Mouse (Mus musculus): ENCODE results near the gene Capn8. TPM values are rescaled to one million over a fixed set of nuclear protein-coding genes. Genes with fewer than 3 reads are reported as not detected.

Capn8 gene
- polyA plus RNA-seq, 1 experiment from 2014 or later = 1.1 TPM

DNA sequence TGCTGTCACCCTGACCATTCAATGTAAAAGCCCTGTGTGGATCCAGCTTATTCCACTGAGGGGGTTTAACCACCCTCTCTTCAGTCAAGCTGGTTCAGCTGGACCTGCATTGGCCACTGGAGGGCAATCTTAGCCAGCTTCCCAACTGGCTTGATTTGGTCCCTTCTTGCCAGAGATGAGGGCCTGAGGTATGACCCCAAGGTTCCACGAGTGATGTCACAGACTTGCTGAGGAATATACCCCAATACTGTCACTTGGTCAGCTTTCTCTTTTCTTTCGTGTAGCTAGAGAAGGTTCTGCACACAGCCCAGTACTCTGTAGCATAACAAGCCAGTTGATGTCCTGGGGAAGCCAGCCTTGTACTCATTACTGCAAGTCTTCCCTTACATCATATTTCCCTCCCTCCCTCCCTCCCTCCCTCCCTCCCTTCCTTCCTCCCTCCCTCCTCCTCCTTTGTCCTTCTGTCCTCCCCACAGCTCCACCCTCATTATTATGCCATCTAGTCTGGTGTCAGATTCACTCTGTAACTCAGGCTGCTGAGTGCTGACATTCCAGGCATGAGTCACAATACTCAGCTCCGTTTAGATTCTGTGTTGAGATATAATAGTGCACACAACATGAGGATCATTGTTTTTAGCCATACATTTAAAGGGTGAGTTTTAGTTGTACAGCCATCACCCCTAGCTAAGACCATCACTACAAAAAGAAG is 4.3 kb upstream of the Capn8 start:
- H3K36me3 ChIP-seq (ENCODE audit: control insufficient read depth, insufficient read depth, low read length) = no peaks in the 10 kb centered on the region
- H3K4me1 ChIP-seq (ENCODE audit: control insufficient read depth, insufficient read depth, low read length) = peaks cover 5% of the 10 kb centered on the region; the same call in 1 of the 2 replicates
- WGBS = 22% methylated on average over 3 of the region's 3 CpGs
- no peak overlapping the region for H3K4me3 ChIP-seq (ENCODE audit: low read depth, low read length)
- H3K27me3 ChIP-seq (ENCODE audit: control insufficient read depth, insufficient read depth, low read length) = no peaks in the 10 kb centered on the region
- no peak overlapping the region for H3K9ac ChIP-seq (replicated peaks; ENCODE audit: low read depth, low read length)
- H3K27ac ChIP-seq (ENCODE audit: low read length) = no peak overlapping the region
- no peaks in the 10 kb centered on the region for H3K9me3 ChIP-seq (ENCODE audit: control insufficient read depth, low read depth, low read length)
- peak; percentile 34; the same call in 1 of the 2 replicates for ATAC-seq (ENCODE audit: insufficient number of reproducible peaks, insufficient read depth, low FRiP score, low read depth)
- no peak overlapping the region for H3K4me2 ChIP-seq (replicated peaks; ENCODE audit: low read depth, low read length)

- Histone ChIP-seq H3K4me2 (replicated peaks; ENCODE audit: low read depth, low read length) (peak overlapping the region; percentile 16), H3K4me1 (ENCODE audit: control insufficient read depth, insufficient read depth, low read length) (peaks cover 5% of the 10 kb centered on the region; the same call in 1 of the 2 replicates), H3K27me3 (ENCODE audit: control insufficient read depth, insufficient read depth, low read length) (no peaks in the 10 kb centered on the region), H3K36me3 (ENCODE audit: control insufficient read depth, insufficient read depth, low read length) (no peaks in the 10 kb centered on the region), H3K9ac (replicated peaks; ENCODE audit: low read depth, low read length) (no peak overlapping the region), H3K4me3 (ENCODE audit: low read depth, low read length) (no peak overlapping the region), H3K27ac (ENCODE audit: low read length) (0 out of 2 replicates have a peak overlapping the region, but pooled peaks have one; percentile 39), H3K9me3 (ENCODE audit: control insufficient read depth, low read depth, low read length) (no peaks in the 10 kb centered on the region)
- WGBS = 66% methylated on average over 11 of the region's 11 CpGs
- ATAC-seq (ENCODE audit: insufficient number of reproducible peaks, insufficient read depth, low FRiP score, low read depth) = no peak
Measured at GRCm38 (mm10) chr1:182561945-182562514, 2.8 kb upstream of the Capn8 start.

DNA sequence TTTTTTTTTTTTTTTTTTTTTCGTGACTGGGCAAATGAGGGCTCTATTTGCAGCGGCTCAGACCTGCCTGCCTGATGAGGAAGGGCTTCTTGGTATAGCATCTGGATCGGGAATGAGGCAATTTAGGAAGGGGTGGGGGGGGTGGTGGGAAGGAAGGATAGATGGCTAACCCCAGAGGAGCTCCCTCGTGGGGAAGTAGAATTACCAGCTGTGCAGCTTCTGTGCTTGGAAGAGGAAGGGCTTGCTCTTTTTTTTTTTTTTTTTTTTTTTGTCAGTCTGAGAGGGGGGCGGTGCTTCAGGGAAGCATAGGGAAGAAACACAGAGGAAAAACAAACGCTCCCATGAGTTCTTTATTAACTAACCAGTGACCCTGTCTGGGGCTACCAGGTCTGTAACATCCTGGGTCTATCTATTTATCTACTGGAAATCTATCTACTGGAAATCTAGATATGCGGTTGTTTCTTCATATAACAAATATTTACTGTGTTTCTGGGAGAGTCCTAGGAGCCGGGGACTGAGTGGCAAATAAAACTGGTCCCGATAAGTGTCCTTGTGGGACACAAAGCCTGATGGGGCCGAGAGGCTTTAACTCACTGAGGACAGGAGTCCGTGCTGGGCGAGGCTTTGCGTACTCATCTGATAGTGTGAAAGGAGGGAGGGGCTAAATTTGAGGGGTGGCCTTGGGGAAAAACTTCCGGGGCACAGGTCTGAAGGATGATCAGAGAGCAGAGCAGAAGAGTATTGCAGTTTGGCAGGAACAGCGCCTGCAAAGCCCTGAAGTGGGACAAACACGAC is 2.0 kb upstream of the Capn8 start:
- peaks cover 5% of the 10 kb centered on the region; the same call in 1 of the 2 replicates for H3K4me1 ChIP-seq (ENCODE audit: control insufficient read depth, insufficient read depth, low read length)
- H3K4me2 ChIP-seq (replicated peaks; ENCODE audit: low read depth, low read length) = peak overlapping the region; percentile 16
- H3K4me3 ChIP-seq (ENCODE audit: low read depth, low read length) = no peak overlapping the region
- H3K9me3 ChIP-seq (ENCODE audit: control insufficient read depth, low read depth, low read length) = no peaks in the 10 kb centered on the region
- H3K27ac ChIP-seq (ENCODE audit: low read length) = no peak overlapping the region
- WGBS = 36% methylated on average over 16 of the region's 16 CpGs
- H3K27me3 ChIP-seq (ENCODE audit: control insufficient read depth, insufficient read depth, low read length) = no peaks in the 10 kb centered on the region
- 0 out of 2 replicates have a peak, but pooled peaks have one; percentile 17 for ATAC-seq (ENCODE audit: insufficient number of reproducible peaks, insufficient read depth, low FRiP score, low read depth)
- H3K36me3 ChIP-seq (ENCODE audit: control insufficient read depth, insufficient read depth, low read length) = no peaks in the 10 kb centered on the region
- H3K9ac ChIP-seq (replicated peaks; ENCODE audit: low read depth, low read length) = no peak overlapping the region

GRCm38 (mm10) chr1:182565351-182565835 is 586 bp downstream of the Capn8 start:
- no peak overlapping the region for H3K27ac ChIP-seq (ENCODE audit: low read length)
- WGBS = 87% methylated on average over 6 of the region's 6 CpGs

DNA sequence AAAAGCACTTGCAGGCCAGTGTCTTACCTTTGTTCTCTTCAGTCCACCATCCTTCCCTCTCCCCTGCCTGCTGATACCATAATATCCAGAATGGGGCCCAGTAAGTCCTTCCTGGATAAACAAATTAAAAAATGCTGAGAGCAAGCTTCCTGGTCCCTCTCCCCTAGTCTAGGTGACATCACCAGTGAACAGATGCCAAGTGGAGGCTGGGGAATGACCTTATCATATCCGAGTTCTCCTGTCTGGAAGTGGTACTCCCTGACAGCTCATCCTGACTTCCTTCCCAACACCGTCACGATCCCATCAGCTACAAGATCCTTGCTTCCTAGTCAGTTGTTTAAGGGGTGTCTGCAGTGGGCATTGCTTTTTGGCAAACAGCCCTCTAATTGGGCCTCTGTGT is 6.3 kb downstream of the Capn8 start:
- ATAC-seq (ENCODE audit: insufficient number of reproducible peaks, insufficient read depth, low FRiP score, low read depth) = no peak
- Histone ChIP-seq H3K4me2 (replicated peaks; ENCODE audit: low read depth, low read length) (no peak overlapping the region), H3K9ac (replicated peaks; ENCODE audit: low read depth, low read length) (no peak overlapping the region), H3K36me3 (ENCODE audit: control insufficient read depth, insufficient read depth, low read length) (no peaks in the 10 kb centered on the region), H3K4me3 (ENCODE audit: low read depth, low read length) (no peak overlapping the region), H3K9me3 (ENCODE audit: control insufficient read depth, low read depth, low read length) (no peaks in the 10 kb centered on the region), H3K4me1 (ENCODE audit: control insufficient read depth, insufficient read depth, low read length) (peaks cover 5% of the 10 kb centered on the region; the same call in 1 of the 2 replicates), H3K27me3 (ENCODE audit: control insufficient read depth, insufficient read depth, low read length) (no peaks in the 10 kb centered on the region), H3K27ac (ENCODE audit: low read length) (no peak overlapping the region)
- WGBS = 67% methylated on average over 3 of the region's 3 CpGs

More at GRCm38 (mm10) chr1:182565351-182565835, 586 bp downstream of the Capn8 start:
- ATAC-seq (ENCODE audit: insufficient number of reproducible peaks, insufficient read depth, low FRiP score, low read depth) = no peak
- Histone ChIP-seq H3K9me3 (ENCODE audit: control insufficient read depth, low read depth, low read length) (no peaks in the 10 kb centered on the region), H3K27me3 (ENCODE audit: control insufficient read depth, insufficient read depth, low read length) (no peaks in the 10 kb centered on the region), H3K4me3 (ENCODE audit: low read depth, low read length) (no peak overlapping the region), H3K9ac (replicated peaks; ENCODE audit: low read depth, low read length) (no peak overlapping the region), H3K4me1 (ENCODE audit: control insufficient read depth, insufficient read depth, low read length) (peaks cover 5% of the 10 kb centered on the region; the same call in 1 of the 2 replicates), H3K4me2 (replicated peaks; ENCODE audit: low read depth, low read length) (no peak overlapping the region), H3K36me3 (ENCODE audit: control insufficient read depth, insufficient read depth, low read length) (no peaks in the 10 kb centered on the region)

DNA sequence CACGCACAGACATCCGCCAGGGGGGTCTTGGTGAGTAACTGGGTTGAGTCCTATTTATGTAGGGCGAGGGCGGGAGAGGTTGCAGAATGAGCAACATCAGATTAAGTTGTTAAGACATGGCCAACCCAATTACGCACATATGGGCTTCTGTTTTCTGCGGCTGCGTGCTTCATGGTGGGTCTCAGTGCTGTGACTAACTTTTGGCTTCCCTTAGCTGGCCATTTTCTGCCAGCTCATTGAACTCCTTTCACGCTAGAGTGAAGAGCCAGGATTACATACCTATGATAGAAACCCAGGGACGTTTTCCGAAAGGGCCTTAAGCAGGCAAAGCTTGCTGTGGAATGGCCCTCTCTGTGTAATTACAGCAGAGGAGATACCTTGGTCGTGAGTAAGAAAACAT is 7.2 kb downstream of the Capn8 start:
- Histone ChIP-seq H3K4me1 (ENCODE audit: control insufficient read depth, insufficient read depth, low read length) (peaks cover 5% of the 10 kb centered on the region; the same call in 1 of the 2 replicates), H3K9me3 (ENCODE audit: control insufficient read depth, low read depth, low read length) (no peaks in the 10 kb centered on the region), H3K4me3 (ENCODE audit: low read depth, low read length) (no peak overlapping the region), H3K4me2 (replicated peaks; ENCODE audit: low read depth, low read length) (no peak overlapping the region), H3K27me3 (ENCODE audit: control insufficient read depth, insufficient read depth, low read length) (no peaks in the 10 kb centered on the region), H3K36me3 (ENCODE audit: control insufficient read depth, insufficient read depth, low read length) (no peaks in the 10 kb centered on the region), H3K9ac (replicated peaks; ENCODE audit: low read depth, low read length) (no peak overlapping the region), H3K27ac (ENCODE audit: low read length) (no peak overlapping the region)
- ATAC-seq (ENCODE audit: insufficient number of reproducible peaks, insufficient read depth, low FRiP score, low read depth) = no peak
- WGBS = 88% methylated on average over 11 of the region's 11 CpGs

- Histone ChIP-seq H3K4me3 (ENCODE audit: low read depth, low read length) (no peak overlapping the region), H3K9me3 (ENCODE audit: control insufficient read depth, low read depth, low read length) (no peaks in the 10 kb centered on the region), H3K27me3 (ENCODE audit: control insufficient read depth, insufficient read depth, low read length) (no peaks in the 10 kb centered on the region), H3K9ac (replicated peaks; ENCODE audit: low read depth, low read length) (no peak overlapping the region), H3K4me1 (ENCODE audit: control insufficient read depth, insufficient read depth, low read length) (peaks cover 5% of the 10 kb centered on the region; the same call in 1 of the 2 replicates), H3K27ac (ENCODE audit: low read length) (no peak overlapping the region), H3K4me2 (replicated peaks; ENCODE audit: low read depth, low read length) (no peak overlapping the region), H3K36me3 (ENCODE audit: control insufficient read depth, insufficient read depth, low read length) (no peaks in the 10 kb centered on the region)
- 20% methylated on average over 8 of the region's 8 CpGs for WGBS
- no peak for ATAC-seq (ENCODE audit: insufficient number of reproducible peaks, insufficient read depth, low FRiP score, low read depth)
Measured at GRCm38 (mm10) chr1:182573856-182574665, 9.3 kb downstream of the Capn8 start.
